9 mouse cellular contexts compared by ENCODE assay signal in the genomic region with DNA sequence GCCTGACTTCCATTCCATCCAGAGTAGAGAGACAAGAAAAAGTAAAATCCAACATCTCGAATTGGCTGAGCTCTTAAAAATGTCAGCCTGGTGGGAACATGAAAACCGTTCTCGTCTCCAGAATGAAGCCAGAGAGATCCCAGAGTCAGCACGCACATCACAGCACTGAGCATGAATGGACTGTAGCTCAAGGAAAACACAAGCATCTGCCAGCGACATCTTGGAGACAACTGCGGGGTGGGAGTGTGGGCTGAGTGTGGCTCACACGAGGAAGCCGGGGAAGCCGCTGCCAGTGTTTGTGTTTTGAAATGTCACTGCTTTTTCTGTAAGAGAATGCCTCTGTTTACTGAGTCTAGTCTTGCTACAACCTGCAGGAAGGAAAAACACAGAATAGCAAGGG. TPM values are rescaled to one million over a fixed set of nuclear protein-coding genes. Genes with fewer than 3 reads are reported as not detected.
DNase-seq lines count a peak whose midpoint lies in the region; ATAC-seq lines count a peak whose summit lies in the region.
"Had no signal": no experiment of that assay in that cellular context is flagged by ENCODE, and none has a peak within 500 bp of the region (broad histone marks: within the 10 kb centered on the region; RNA-seq: fewer than 3 reads in every experiment).

No protein-coding gene starts in this region.

- intact Hi-C loops in left cerebral cortex, postnatal 25 days (cut with DNase I), result no loop called here

- no peaks in the 10 kb centered on the region for H3K36me3 ChIP-seq in forebrain, embryonic 15.5 days
- H3K36me3 ChIP-seq in forebrain, embryonic 12.5 days (replicated peaks), result no peaks in the 10 kb centered on the region
- no peaks in the 10 kb centered on the region for H3K36me3 ChIP-seq in midbrain, embryonic 15.5 days (replicated peaks)
- no peaks in the 10 kb centered on the region for H3K36me3 ChIP-seq in midbrain, embryonic 14.5 days (ENCODE audit: control insufficient read depth, insufficient read depth, low read length)
- H3K36me3 ChIP-seq in stomach, embryonic 15.5 days, result no peaks in the 10 kb centered on the region

- H3K27me3 ChIP-seq in forebrain, embryonic 15.5 days, result no peaks in the 10 kb centered on the region
- no peaks in the 10 kb centered on the region for H3K27me3 ChIP-seq in forebrain, embryonic 12.5 days
- no peaks in the 10 kb centered on the region for H3K27me3 ChIP-seq in midbrain, embryonic 15.5 days (replicated peaks)
- H3K27me3 ChIP-seq in midbrain, embryonic 14.5 days (ENCODE audit: control insufficient read depth, insufficient read depth, low read length), result no peaks in the 10 kb centered on the region
- H3K27me3 ChIP-seq in stomach, embryonic 15.5 days (replicated peaks), result no peaks in the 10 kb centered on the region

- no peak for DNase-seq in midbrain, embryonic 14.5 days
- DNase-seq in left cerebral cortex, postnatal 25 days (ENCODE audit: low spot score in 2 of 2), result peak; percentile 79 to 92
- DNase-seq in thymus, adult 18-20 months, result no peak
- no peak for DNase-seq in thymus, postnatal 4 days
- DNase-seq: heart, adult 18-20 months had no signal

- H3K9me3 ChIP-seq in forebrain, embryonic 15.5 days, result no peaks in the 10 kb centered on the region
- no peaks in the 10 kb centered on the region for H3K9me3 ChIP-seq in forebrain, embryonic 12.5 days
- no peaks in the 10 kb centered on the region for H3K9me3 ChIP-seq in midbrain, embryonic 15.5 days
- no peaks in the 10 kb centered on the region for H3K9me3 ChIP-seq in midbrain, embryonic 14.5 days (ENCODE audit: control insufficient read depth, low read length)
- no peaks in the 10 kb centered on the region for H3K9me3 ChIP-seq in stomach, embryonic 15.5 days

- H3K4me2 ChIP-seq in forebrain, embryonic 15.5 days (replicated peaks), result no peak overlapping the region
- no peak overlapping the region for H3K4me2 ChIP-seq in forebrain, embryonic 12.5 days
- no peak overlapping the region for H3K4me2 ChIP-seq in midbrain, embryonic 15.5 days
- no peak overlapping the region for H3K4me2 ChIP-seq in midbrain, embryonic 14.5 days (ENCODE audit: low read length)
- H3K4me2 ChIP-seq in stomach, embryonic 15.5 days, result no peak overlapping the region

- 0 out of 2 replicates have a peak, but pooled peaks have one; percentile 53 for ATAC-seq in forebrain, embryonic 15.5 days (replicated peaks)
- ATAC-seq in forebrain, embryonic 12.5 days (ENCODE audit: low FRiP score), result no peak
- ATAC-seq in midbrain, embryonic 15.5 days (replicated peaks), result peak; percentile 61; the same call in 1 of the 2 replicates
- ATAC-seq in midbrain, embryonic 14.5 days (ENCODE audit: low FRiP score, low TSS enrichment), result no peak
- no peak for ATAC-seq in stomach, embryonic 15.5 days (ENCODE audit: insufficient read depth, low FRiP score, low read depth)

- peaks cover 28% of the 10 kb centered on the region for H3K4me1 ChIP-seq in forebrain, embryonic 15.5 days
- peaks cover 5% of the 10 kb centered on the region; the same call in 1 of the 2 replicates for H3K4me1 ChIP-seq in forebrain, embryonic 12.5 days
- H3K4me1 ChIP-seq in midbrain, embryonic 15.5 days, result peaks cover 22% of the 10 kb centered on the region
- peaks cover 14% of the 10 kb centered on the region; the same call in 1 of the 2 replicates for H3K4me1 ChIP-seq in midbrain, embryonic 14.5 days (ENCODE audit: control insufficient read depth, insufficient read depth, low read length)
- peaks cover 43% of the 10 kb centered on the region for H3K4me1 ChIP-seq in stomach, embryonic 15.5 days

- H3K4me3 ChIP-seq in forebrain, embryonic 15.5 days, result no peak overlapping the region
- no peak overlapping the region for H3K4me3 ChIP-seq in forebrain, embryonic 12.5 days (replicated peaks)
- H3K4me3 ChIP-seq in midbrain, embryonic 15.5 days, result no peak overlapping the region
- H3K4me3 ChIP-seq in midbrain, embryonic 14.5 days (replicated peaks; ENCODE audit: low read depth, low read length), result no peak overlapping the region
- no peak overlapping the region for H3K4me3 ChIP-seq in stomach, embryonic 15.5 days (replicated peaks)

- H3K27ac ChIP-seq in forebrain, embryonic 15.5 days (replicated peaks), result peak overlapping the region; percentile 29
- H3K27ac ChIP-seq in forebrain, embryonic 12.5 days, result no peak overlapping the region
- peak overlapping the region; percentile 23; the same call in 1 of the 2 replicates for H3K27ac ChIP-seq in midbrain, embryonic 15.5 days
- H3K27ac ChIP-seq in midbrain, embryonic 14.5 days (replicated peaks; ENCODE audit: low read depth, low read length), result no peak overlapping the region; the same call in 1 of the 2 replicates
- peak overlapping the region; percentile 74 for H3K27ac ChIP-seq in stomach, embryonic 15.5 days

- no peak overlapping the region for H3K9ac ChIP-seq in forebrain, embryonic 15.5 days (replicated peaks)
- no peak overlapping the region for H3K9ac ChIP-seq in forebrain, embryonic 12.5 days
- H3K9ac ChIP-seq in midbrain, embryonic 15.5 days, result no peak overlapping the region
- no peak overlapping the region for H3K9ac ChIP-seq in midbrain, embryonic 14.5 days (replicated peaks; ENCODE audit: low read length)
- no peak overlapping the region for H3K9ac ChIP-seq in stomach, embryonic 15.5 days

- WGBS in forebrain, embryonic 15.5 days, result 54% methylated on average over 9 of the region's 9 CpGs
- WGBS in forebrain, embryonic 12.5 days, result 78% methylated on average over 9 of the region's 9 CpGs
- WGBS in midbrain, embryonic 15.5 days, result 57% methylated on average over 9 of the region's 9 CpGs
- 76% methylated on average over 9 of the region's 9 CpGs for WGBS in midbrain, embryonic 14.5 days
- WGBS in stomach, embryonic 15.5 days, result 49% methylated on average over 9 of the region's 9 CpGs

RNA-seq across cellular contexts. Expression of a gene that starts 32.7 kb away (rescaled TPM):
- 10.9 and 13.6 TPM in 2 replicates for polyA plus RNA-seq in forebrain, embryonic 15.5 days (2015; fragmentation: Nextera tagmentation; extraction: Ambion mirVana)
- 12.6 and 13.6 TPM in 2 replicates for polyA plus RNA-seq in forebrain, embryonic 12.5 days (2016; fragmentation: Nextera tagmentation; extraction: Ambion mirVana)
- 15.2 and 25.4 TPM in 2 replicates for polyA plus RNA-seq in midbrain, embryonic 15.5 days (2015; fragmentation: Nextera tagmentation; extraction: Ambion mirVana)
- 14.3 and 19.4 TPM in 2 replicates for polyA plus RNA-seq in midbrain, embryonic 14.5 days (2014; fragmentation: Nextera tagmentation; extraction: Ambion mirVana)
- total RNA-seq in left cerebral cortex, postnatal 25 days (2021), result 10 to 100 TPM; 14.2 to 15.8 TPM
- 12.4 and 13.9 TPM in 2 replicates for polyA plus RNA-seq in stomach, embryonic 15.5 days (2015; fragmentation: Nextera tagmentation; extraction: Ambion mirVana)

Comparison
In these comparisons a context has a peak if more than half of its experiments do, and no peak if none do; other contexts are left out.
1. ATAC-seq: peak in forebrain, embryonic 15.5 days (single experiment) and midbrain, embryonic 15.5 days (single experiment); none in forebrain, embryonic 12.5 days (single experiment), midbrain, embryonic 14.5 days (single experiment) and stomach, embryonic 15.5 days (single experiment).
2. H3K27ac ChIP-seq: peak in forebrain, embryonic 15.5 days (single experiment), midbrain, embryonic 15.5 days (single experiment) and stomach, embryonic 15.5 days (single experiment); none in forebrain, embryonic 12.5 days (single experiment) and midbrain, embryonic 14.5 days (single experiment).
3. DNase-seq: peak in left cerebral cortex, postnatal 25 days (2 of 2); none in midbrain, embryonic 14.5 days (single experiment), thymus, adult 18-20 months (0 of 2) and thymus, postnatal 4 days (single experiment).